Mouse (Mus musculus) ES-Bruce4 (cell line): ENCODE results near the gene Msi2.

ENCODE experiments used
- CTCF ChIP-seq: IDR thresholded peaks from one replicate; pipeline ENCODE4 v1.8.1; 2011; ENCODE audit warnings: low read depth, low read length
- EP300 ChIP-seq: IDR thresholded peaks from 2 replicates; pipeline ENCODE4 v1.6.1; 2011; ENCODE audit warnings: low read depth, low read length; ENCODE audit not compliant: insufficient read depth

- no peak for TF ChIP-seq CTCF
- TF ChIP-seq EP300, result no peak
Observed at GRCm38 (mm10) chr11:88430292-88430691, 288.0 kb downstream of the Msi2 start.
